Comparison of ENCODE assay signal across 20 mouse cellular contexts in the genomic region with DNA sequence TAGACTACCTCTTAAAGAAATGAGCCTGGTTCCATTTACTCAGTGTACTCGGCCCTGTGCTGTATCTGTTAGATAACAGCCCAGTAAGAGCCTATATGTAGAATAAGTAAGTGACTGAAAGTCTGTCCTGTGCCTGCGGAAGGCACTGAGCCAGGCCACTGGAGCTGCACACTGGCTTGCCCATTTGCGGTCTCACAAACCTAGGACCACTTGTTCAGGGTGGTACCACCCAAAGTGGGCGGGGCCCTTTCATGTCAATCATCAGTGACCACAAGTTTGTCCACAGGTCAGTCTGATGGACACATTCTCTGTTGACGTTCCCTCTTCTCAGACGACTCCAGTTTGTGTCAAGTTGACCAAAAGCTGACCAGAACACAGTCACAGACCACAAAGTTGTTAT. TPM values are rescaled to one million over a fixed set of nuclear protein-coding genes. Genes with fewer than 3 reads are reported as not detected.
DNase-seq lines count a peak whose midpoint lies in the region; ATAC-seq and TF ChIP-seq lines count a peak whose summit lies in the region.
"Had no signal": no experiment of that assay in that cellular context is flagged by ENCODE, and none has a peak within 500 bp of the region (broad histone marks: within the 10 kb centered on the region; RNA-seq: fewer than 3 reads in every experiment).

No protein-coding gene starts in this region.

- TF ChIP-seq CTCF in left cerebral cortex, adult 2 months (IDR thresholded peaks at IDR 0.05), result no peak
- TF ChIP-seq CTCF in cerebellum, adult 2 months (IDR thresholded peaks at IDR 0.05; ENCODE audit: borderline replicate concordance, insufficient read depth, low read depth, low read length), result no peak

- peak overlapping the region; percentile 55; the same call in 1 of the 2 replicates for H3K27ac ChIP-seq in embryonic facial prominence, embryonic 15.5 days (replicated peaks)
- H3K27ac ChIP-seq in embryonic facial prominence, embryonic 10.5 days (replicated peaks), result no peak overlapping the region
- H3K27ac ChIP-seq in heart, embryonic 13.5 days (replicated peaks), result peak overlapping the region; percentile 77
- peak overlapping the region; percentile 65 for H3K27ac ChIP-seq in left cerebral cortex, adult 2 months
- H3K27ac ChIP-seq in cerebellum, adult 2 months (ENCODE audit: insufficient read depth, low read length), result no peak overlapping the region
- H3K27ac ChIP-seq: hindbrain, embryonic 15.5 days; limb, embryonic 10.5 days; liver, embryonic 15.5 days; neural tube, embryonic 15.5 days; stomach, embryonic 15.5 days had no signal

- H3K4me3 ChIP-seq in embryonic facial prominence, embryonic 15.5 days (replicated peaks), result no peak overlapping the region
- H3K4me3 ChIP-seq in embryonic facial prominence, embryonic 10.5 days, result no peak overlapping the region
- H3K4me3 ChIP-seq in heart, embryonic 13.5 days, result no peak overlapping the region
- no peak overlapping the region for H3K4me3 ChIP-seq in left cerebral cortex, adult 2 months
- no peak overlapping the region for H3K4me3 ChIP-seq in cerebellum, adult 2 months (replicated peaks; ENCODE audit: insufficient read depth, low read depth, low read length)
- H3K4me3 ChIP-seq: hindbrain, embryonic 15.5 days; limb, embryonic 10.5 days; liver, embryonic 15.5 days; neural tube, embryonic 15.5 days; stomach, embryonic 15.5 days had no signal

- no peak for ATAC-seq in embryonic facial prominence, embryonic 15.5 days (ENCODE audit: insufficient number of reproducible peaks, low FRiP score, low TSS enrichment, low read depth)
- ATAC-seq in heart, embryonic 13.5 days (ENCODE audit: extremely low read depth, insufficient number of reproducible peaks, low FRiP score, low TSS enrichment), result no peak; the same call in 1 of the 2 replicates
- ATAC-seq: CD4-positive, CD25-positive, alpha-beta regulatory T cell, adult 4 months had no signal

- TF ChIP-seq POLR2A in cerebellum, adult 2 months (IDR thresholded peaks at IDR 0.05; ENCODE audit: borderline replicate concordance, insufficient read depth, low read length), result no peak

- H3K36me3 ChIP-seq in embryonic facial prominence, embryonic 15.5 days, result peaks cover 55% of the 10 kb centered on the region
- peaks cover 92% of the 10 kb centered on the region for H3K36me3 ChIP-seq in embryonic facial prominence, embryonic 10.5 days (replicated peaks)
- H3K36me3 ChIP-seq in heart, embryonic 13.5 days, result peaks cover 77% of the 10 kb centered on the region

- H3K27me3 ChIP-seq in embryonic facial prominence, embryonic 15.5 days, result no peaks in the 10 kb centered on the region
- no peaks in the 10 kb centered on the region for H3K27me3 ChIP-seq in embryonic facial prominence, embryonic 10.5 days (replicated peaks; ENCODE audit: low read depth, poor library complexity, severe bottlenecking)
- no peaks in the 10 kb centered on the region for H3K27me3 ChIP-seq in heart, embryonic 13.5 days (replicated peaks)
- H3K27me3 ChIP-seq in cerebellum, adult 2 months (ENCODE audit: control insufficient read depth, insufficient read depth, low read length), result no peaks in the 10 kb centered on the region
- H3K27me3 ChIP-seq: hindbrain, embryonic 15.5 days; liver, embryonic 15.5 days; neural tube, embryonic 15.5 days; stomach, embryonic 15.5 days had no signal

- intact Hi-C loops in left cerebral cortex, adult 2 months (cut with DNase I), result loop anchor here (5.0 kb wide), 1 partner anchor 133 kb away; a partner anchor contains a TSS

- H3K9me3 ChIP-seq in embryonic facial prominence, embryonic 15.5 days (replicated peaks), result no peaks in the 10 kb centered on the region
- H3K9me3 ChIP-seq in embryonic facial prominence, embryonic 10.5 days, result no peaks in the 10 kb centered on the region
- H3K9me3 ChIP-seq in heart, embryonic 13.5 days, result no peaks in the 10 kb centered on the region
- H3K9me3 ChIP-seq: hindbrain, embryonic 15.5 days; limb, embryonic 10.5 days; liver, embryonic 15.5 days; neural tube, embryonic 15.5 days; stomach, embryonic 15.5 days had no signal

- DNase-seq in embryonic facial prominence, embryonic 10.5 days (ENCODE audit: low spot score), result no peak
- no peak for DNase-seq in heart, adult 18-20 months
- no peak for DNase-seq in left cerebral cortex, adult 2 months (ENCODE audit: extremely low spot score in 1 of 2, low spot score in 2 of 2)
- DNase-seq in left cerebral cortex, adult 11 months (ENCODE audit: low spot score), result no peak
- DNase-seq in cerebellum, adult 2 months, result no peak
- DNase-seq: kidney, adult 9 months; kidney, postnatal 25 days; liver; thymus, adult 18-20 months; thymus, postnatal 36 days had no signal

- no peak overlapping the region for H3K9ac ChIP-seq in embryonic facial prominence, embryonic 15.5 days
- no peak overlapping the region for H3K9ac ChIP-seq in heart, embryonic 13.5 days
- H3K9ac ChIP-seq: forebrain, postnatal 0 days; hindbrain, embryonic 15.5 days; liver, embryonic 15.5 days; neural tube, embryonic 15.5 days; stomach, embryonic 15.5 days had no signal

- H3K4me1 ChIP-seq in embryonic facial prominence, embryonic 15.5 days, result peaks cover 8% of the 10 kb centered on the region
- H3K4me1 ChIP-seq in embryonic facial prominence, embryonic 10.5 days, result no peaks in the 10 kb centered on the region
- H3K4me1 ChIP-seq in heart, embryonic 13.5 days, result peaks cover 26% of the 10 kb centered on the region
- peaks cover 4% of the 10 kb centered on the region for H3K4me1 ChIP-seq in cerebellum, adult 2 months (ENCODE audit: control insufficient read depth, insufficient read depth, low read length)
- H3K4me1 ChIP-seq: limb, embryonic 10.5 days; liver, embryonic 15.5 days; stomach, embryonic 15.5 days had no signal

- H3K4me2 ChIP-seq in embryonic facial prominence, embryonic 15.5 days (replicated peaks), result no peak overlapping the region
- no peak overlapping the region for H3K4me2 ChIP-seq in heart, embryonic 13.5 days
- H3K4me2 ChIP-seq: hindbrain, embryonic 15.5 days; liver, embryonic 15.5 days; midbrain, embryonic 11.5 days; neural tube, embryonic 15.5 days; stomach, embryonic 15.5 days had no signal

- WGBS in embryonic facial prominence, embryonic 15.5 days, result 88% methylated on average over 6 of the region's 6 CpGs
- 91% methylated on average over 6 of the region's 6 CpGs for WGBS in embryonic facial prominence, embryonic 10.5 days
- WGBS in heart, embryonic 13.5 days, result 70% methylated on average over 6 of the region's 6 CpGs
- 95% methylated on average over 6 of the region's 6 CpGs for WGBS in cerebellum, adult 2 months

RNA-seq across cellular contexts. Expression of a gene that starts 40.9 kb away (rescaled TPM):
- 14.1 and 14.2 TPM in 2 replicates for polyA plus RNA-seq in embryonic facial prominence, embryonic 15.5 days (2015; fragmentation: Nextera tagmentation; extraction: Ambion mirVana)
- 17.2 and 17.5 TPM in 2 replicates for polyA plus RNA-seq in embryonic facial prominence, embryonic 10.5 days (2016; fragmentation: Nextera tagmentation; extraction: Ambion mirVana)
- polyA plus RNA-seq in heart, embryonic 13.5 days (2015; fragmentation: Nextera tagmentation; extraction: Ambion mirVana), result 12.5 and 12.8 TPM in 2 replicates
- total RNA-seq in heart, adult 18-20 months (2021), result 10 to 100 TPM; 23.6 to 26.1 TPM
- total RNA-seq in left cerebral cortex, adult 2 months (2021), result 10 to 100 TPM; 13.1 to 15.1 TPM
- 10.8 and 11.8 TPM in 2 replicates for polyA plus RNA-seq in cerebellum, adult 2 months (2012; rRNA removed)

RNA-seq across cellular contexts. Expression of a gene that starts 41.0 kb away (rescaled TPM):
- polyA plus RNA-seq in embryonic facial prominence, embryonic 15.5 days (2015; fragmentation: Nextera tagmentation; extraction: Ambion mirVana), result 15.8 and 17.7 TPM in 2 replicates
- polyA plus RNA-seq in embryonic facial prominence, embryonic 10.5 days (2016; fragmentation: Nextera tagmentation; extraction: Ambion mirVana), result 19.0 and 23.1 TPM in 2 replicates
- 11.2 and 12.1 TPM in 2 replicates for polyA plus RNA-seq in heart, embryonic 13.5 days (2015; fragmentation: Nextera tagmentation; extraction: Ambion mirVana)
- 10 to 100 TPM in 1 of 2 experiments, 1 to 10 TPM in 1; 8.3 to 10.1 TPM for total RNA-seq in heart, adult 18-20 months (2021)
- total RNA-seq in left cerebral cortex, adult 2 months (2021), result 10 to 100 TPM in 1 of 2 experiments, 1 to 10 TPM in 1; 8.9 to 14.3 TPM
- polyA plus RNA-seq in cerebellum, adult 2 months (2012; rRNA removed), result 8.4 and 9.4 TPM in 2 replicates

Comparison
In these comparisons a context has a peak if more than half of its experiments do, and no peak if none do; other contexts are left out.
1. H3K27ac ChIP-seq: peak in embryonic facial prominence, embryonic 15.5 days (single experiment), heart, embryonic 13.5 days (single experiment) and left cerebral cortex, adult 2 months (single experiment); none in embryonic facial prominence, embryonic 10.5 days (single experiment) and cerebellum, adult 2 months (single experiment).